Comparison of ENCODE assay signal across 24 mouse cellular contexts in genomic region chr13:44012868-44013267, GRCm38 (mm10).
"Had no signal": no experiment of that assay in that cellular context is flagged by ENCODE, and none has a peak within 500 bp of the region (broad histone marks: within the 10 kb centered on the region; RNA-seq: fewer than 3 reads in every experiment).

No protein-coding gene starts in this region.

- H3K4me2 ChIP-seq: heart, embryonic 12.5 days; hindbrain, embryonic 12.5 days; hindbrain, embryonic 14.5 days; intestine, embryonic 15.5 days; limb, embryonic 12.5 days; liver, embryonic 11.5 days had no signal

- H3K27ac ChIP-seq: heart, embryonic 10.5 days; hindbrain, embryonic 10.5 days; hindbrain, embryonic 12.5 days; hindbrain, embryonic 14.5 days; intestine, embryonic 15.5 days; layer of hippocampus, adult 2 months; left cerebral cortex, adult 2 months; limb, embryonic 10.5 days; limb, embryonic 12.5 days had no signal

- H3K4me3 ChIP-seq: heart, embryonic 10.5 days; heart, embryonic 12.5 days; hindbrain, embryonic 10.5 days; hindbrain, embryonic 12.5 days; intestine, embryonic 15.5 days; layer of hippocampus, adult 2 months; left cerebral cortex, adult 2 months; limb, embryonic 10.5 days; limb, embryonic 12.5 days had no signal

- ATAC-seq: hindbrain, embryonic 16.5 days; inflammation-experienced regulatory T-cells, adult 6 months; intestine, embryonic 15.5 days; intestine, postnatal 0 days had no signal

- H3K36me3 ChIP-seq: heart, embryonic 10.5 days; heart, embryonic 12.5 days; hindbrain, embryonic 10.5 days; hindbrain, embryonic 12.5 days; intestine, embryonic 15.5 days; limb, embryonic 10.5 days; limb, embryonic 12.5 days had no signal

- DNase-seq: gastrocnemius, postnatal 25 days; heart, adult 18-20 months; heart, postnatal 10 days; heart, postnatal 4 days; kidney, adult 18-20 months; kidney, adult 8-10 months; kidney, postnatal 10 days; kidney, postnatal 25 days; kidney, postnatal 4 days; liver had no signal

- H3K4me1 ChIP-seq: limb, embryonic 12.5 days had no signal

- H3K9ac ChIP-seq: heart, embryonic 12.5 days; hindbrain, embryonic 12.5 days; hindbrain, embryonic 14.5 days; intestine, embryonic 15.5 days; limb, embryonic 12.5 days had no signal

- H3K9me3 ChIP-seq: heart, embryonic 10.5 days; heart, embryonic 12.5 days; hindbrain, embryonic 10.5 days; hindbrain, embryonic 12.5 days; intestine, embryonic 15.5 days; limb, embryonic 10.5 days; limb, embryonic 12.5 days had no signal

- H3K27me3 ChIP-seq: heart, embryonic 12.5 days; intestine, embryonic 15.5 days; limb, embryonic 12.5 days had no signal
